Mouse (Mus musculus): ENCODE data around the gene Kcnq5.

GRCm38 (mm10) chr1:21729131-21729530, 232.6 kb downstream of the Kcnq5 start:
- no peak for TF ChIP-seq CTCF (IDR thresholded peaks at IDR 0.05; ENCODE audit: low read depth, low read length)
- no peak for TF ChIP-seq POLR2A (IDR thresholded peaks at IDR 0.05; ENCODE audit: insufficient read depth, low read length)

Data from ES-Bruce4 (cell line).